Mouse (Mus musculus): Measurements from ENCODE around the gene Zfp974.
"Not testable (repeated sequence)": the region's sequence is repeated elsewhere in the genome, so short reads cannot be mapped to it uniquely, and the experiment has no call there.

The Zfp974 gene

GRCm38 (mm10) chr7:27928818-27929695 is at the start of gene Zfp974:
Gene Zfp974, minus strand, starts transcription at chr7:27929460.
- DNase-seq (ENCODE audit: low read depth, low spot score) = peak; percentile 81

GRCm38 (mm10) chr7:27949451-27949850 is 20.2 kb upstream of the Zfp974 start:
- not testable (repeated sequence) for DNase-seq (ENCODE audit: low read depth, low spot score)

- not testable (repeated sequence) for DNase-seq (ENCODE audit: low read depth, low spot score)
Measured at GRCm38 (mm10) chr7:27941869-27942268, 12.6 kb upstream of the Zfp974 start.

- DNase-seq (ENCODE audit: low read depth, low spot score) = not testable (repeated sequence)
Measured at GRCm38 (mm10) chr7:27933800-27934158, 4.5 kb upstream of the Zfp974 start.

- peak; percentile 90 for DNase-seq (ENCODE audit: low read depth, low spot score)
Measured at GRCm38 (mm10) chr7:27933050-27933799, 4.0 kb upstream of the Zfp974 start.

GRCm38 (mm10) chr7:27927041-27927440 is 2.2 kb downstream of the Zfp974 start:
- peak; percentile 21 for DNase-seq (ENCODE audit: low read depth, low spot score)

- not testable (repeated sequence) for DNase-seq (ENCODE audit: low read depth, low spot score)
Measured at GRCm38 (mm10) chr7:27910952-27911351, 18.3 kb downstream of the Zfp974 start.

- no peak for DNase-seq (ENCODE audit: low read depth, low spot score)
Measured at GRCm38 (mm10) chr7:27905061-27905848, 24.0 kb downstream of the Zfp974 start.

GRCm38 (mm10) chr7:27900601-27901000 is 28.7 kb downstream of the Zfp974 start:
- no peak for DNase-seq (ENCODE audit: low read depth, low spot score)

- no peak for DNase-seq (ENCODE audit: low read depth, low spot score)
Measured at GRCm38 (mm10) chr7:27881721-27882120, 47.5 kb downstream of the Zfp974 start.

GRCm38 (mm10) chr7:27862578-27862977 is 66.7 kb downstream of the Zfp974 start:
- DNase-seq (ENCODE audit: low read depth, low spot score) = not testable (repeated sequence)

- DNase-seq (ENCODE audit: low read depth, low spot score) = peak; percentile 88
Measured at GRCm38 (mm10) chr7:27860396-27861235, 68.6 kb downstream of the Zfp974 start.

GRCm38 (mm10) chr7:27859301-27860251 is 69.7 kb downstream of the Zfp974 start:
- no peak for DNase-seq (ENCODE audit: low read depth, low spot score)

Data from CD4-positive helper T cell, adult 2 months (primary cell).